Mouse (Mus musculus): ENCODE measurements at regions not wholly inside any gene's neighbourhood (a gene's known extent, or its start where the extent isn't known, plus 50 kb on each side); places are given as distances from the start of the nearest gene placed in this dataset.

GRCm38 (mm10) chr2:173418951-173419350 lies 103.4 kb upstream of the 1700021F07Rik start:
- no peak for ATAC-seq (ENCODE audit: low TSS enrichment)

- ATAC-seq (ENCODE audit: low TSS enrichment) = peak; percentile 55
Measured at GRCm38 (mm10) chr2:173419972-173420391, 102.4 kb upstream of the 1700021F07Rik start.

GRCm38 (mm10) chr2:173420481-173420880 lies 101.9 kb upstream of the 1700021F07Rik start:
- ATAC-seq (ENCODE audit: low TSS enrichment) = no peak

- ATAC-seq (ENCODE audit: low TSS enrichment) = no peak
Measured at GRCm38 (mm10) chr2:173424875-173425274, 97.5 kb upstream of the 1700021F07Rik start.

GRCm38 (mm10) chr2:173425754-173426153 lies 96.6 kb upstream of the 1700021F07Rik start:
- ATAC-seq (ENCODE audit: low TSS enrichment) = no peak

- no peak for ATAC-seq (ENCODE audit: low TSS enrichment)
Measured at GRCm38 (mm10) chr2:173426191-173427065, 96.0 kb upstream of the 1700021F07Rik start.

GRCm38 (mm10) chr2:173427888-173428450 lies 94.4 kb upstream of the 1700021F07Rik start:
- no peak for ATAC-seq (ENCODE audit: low TSS enrichment)

GRCm38 (mm10) chr2:173431841-173432240 lies 90.5 kb upstream of the 1700021F07Rik start:
- ATAC-seq (ENCODE audit: low TSS enrichment) = no peak

GRCm38 (mm10) chr2:173432258-173432657 lies 90.1 kb upstream of the 1700021F07Rik start:
- no peak for ATAC-seq (ENCODE audit: low TSS enrichment)

GRCm38 (mm10) chr2:173432886-173433624 lies 89.3 kb upstream of the 1700021F07Rik start:
- ATAC-seq (ENCODE audit: low TSS enrichment) = no peak

GRCm38 (mm10) chr2:173436580-173436979 lies 85.8 kb upstream of the 1700021F07Rik start:
- ATAC-seq (ENCODE audit: low TSS enrichment) = no peak

- ATAC-seq (ENCODE audit: low TSS enrichment) = peak; percentile 23; the same call in 1 of the 2 replicates
Measured at GRCm38 (mm10) chr2:173439031-173439430, 83.4 kb upstream of the 1700021F07Rik start.

GRCm38 (mm10) chr2:173442056-173442455 lies 80.3 kb upstream of the 1700021F07Rik start:
- ATAC-seq (ENCODE audit: low TSS enrichment) = no peak

GRCm38 (mm10) chr2:173443262-173443661 lies 79.1 kb upstream of the 1700021F07Rik start:
- ATAC-seq (ENCODE audit: low TSS enrichment) = no peak

GRCm38 (mm10) chr2:173444386-173444785 lies 78.0 kb upstream of the 1700021F07Rik start:
- ATAC-seq (ENCODE audit: low TSS enrichment) = no peak

GRCm38 (mm10) chr2:173445039-173445438 lies 77.3 kb upstream of the 1700021F07Rik start:
- no peak for ATAC-seq (ENCODE audit: low TSS enrichment)

GRCm38 (mm10) chr2:173448546-173449187 lies 73.7 kb upstream of the 1700021F07Rik start:
- ATAC-seq (ENCODE audit: low TSS enrichment) = no peak

- no peak for ATAC-seq (ENCODE audit: low TSS enrichment)
Measured at GRCm38 (mm10) chr2:173449198-173449597, 73.2 kb upstream of the 1700021F07Rik start.

- peak; percentile 62 for ATAC-seq (ENCODE audit: low TSS enrichment)
Measured at GRCm38 (mm10) chr2:173451993-173452481, 70.3 kb upstream of the 1700021F07Rik start.

- ATAC-seq (ENCODE audit: low TSS enrichment) = no peak
Measured at GRCm38 (mm10) chr2:173452800-173453199, 69.6 kb upstream of the 1700021F07Rik start.

- peak; percentile 83; the same call in 1 of the 2 replicates for ATAC-seq (ENCODE audit: low TSS enrichment)
Measured at GRCm38 (mm10) chr2:173453569-173454405, 68.6 kb upstream of the 1700021F07Rik start.
